Mouse (Mus musculus): ENCODE results near the gene Plcb4. TPM values are rescaled to one million over a fixed set of nuclear protein-coding genes. Genes with fewer than 3 reads are reported as not detected.

Gene Plcb4
- polyA plus RNA-seq, 1 experiment from 2014 or later = 29.3 TPM

GRCm38 (mm10) chr2:135884534-135885180 lies 225.8 kb downstream of the Plcb4 start:
- DNase-seq (ENCODE audit: low spot score) = no peak
- no peak overlapping the region for H3K4me3 ChIP-seq (ENCODE audit: low read depth, low read length)
- H3K9me3 ChIP-seq (ENCODE audit: control insufficient read depth, low read length) = no peaks in the 10 kb centered on the region
- H3K4me2 ChIP-seq (replicated peaks; ENCODE audit: low read depth, low read length) = no peak overlapping the region
- no peak overlapping the region for H3K27ac ChIP-seq (ENCODE audit: low read depth, low read length)
- ATAC-seq (ENCODE audit: low FRiP score) = no peak
- no peaks in the 10 kb centered on the region for H3K27me3 ChIP-seq (ENCODE audit: control insufficient read depth, insufficient read depth, low read length)
- 86% methylated on average over 7 of the region's 7 CpGs for WGBS
- no peaks in the 10 kb centered on the region for H3K36me3 ChIP-seq (ENCODE audit: control insufficient read depth, insufficient read depth, low read length)
- H3K9ac ChIP-seq (ENCODE audit: low read depth, low read length) = no peak overlapping the region
- H3K4me1 ChIP-seq (replicated peaks; ENCODE audit: control insufficient read depth, insufficient read depth, low read length) = no peaks in the 10 kb centered on the region

GRCm38 (mm10) chr2:135885607-135886006 lies 226.8 kb downstream of the Plcb4 start:
- H3K4me3 ChIP-seq (ENCODE audit: low read depth, low read length) = no peak overlapping the region
- no peaks in the 10 kb centered on the region for H3K4me1 ChIP-seq (replicated peaks; ENCODE audit: control insufficient read depth, insufficient read depth, low read length)
- H3K27me3 ChIP-seq (ENCODE audit: control insufficient read depth, insufficient read depth, low read length) = no peaks in the 10 kb centered on the region
- 69% methylated on average over 6 of the region's 6 CpGs for WGBS
- no peaks in the 10 kb centered on the region for H3K9me3 ChIP-seq (ENCODE audit: control insufficient read depth, low read length)
- H3K36me3 ChIP-seq (ENCODE audit: control insufficient read depth, insufficient read depth, low read length) = no peaks in the 10 kb centered on the region
- no peak for ATAC-seq (ENCODE audit: low FRiP score)
- H3K27ac ChIP-seq (ENCODE audit: low read depth, low read length) = no peak overlapping the region
- H3K9ac ChIP-seq (ENCODE audit: low read depth, low read length) = no peak overlapping the region
- no peak for DNase-seq (ENCODE audit: low spot score)
- H3K4me2 ChIP-seq (replicated peaks; ENCODE audit: low read depth, low read length) = no peak overlapping the region

- WGBS = 87% methylated on average over 9 of the region's 9 CpGs
- no peak overlapping the region for H3K4me2 ChIP-seq (replicated peaks; ENCODE audit: low read depth, low read length)
These were observed 227.4 kb downstream of the Plcb4 start for GRCm38 (mm10) chr2:135886081-135886679.

GRCm38 (mm10) chr2:135887805-135888204 lies 229.0 kb downstream of the Plcb4 start:
- no peaks in the 10 kb centered on the region for H3K4me1 ChIP-seq (replicated peaks; ENCODE audit: control insufficient read depth, insufficient read depth, low read length)
- H3K36me3 ChIP-seq (ENCODE audit: control insufficient read depth, insufficient read depth, low read length) = no peaks in the 10 kb centered on the region
- H3K9me3 ChIP-seq (ENCODE audit: control insufficient read depth, low read length) = no peaks in the 10 kb centered on the region
- H3K27ac ChIP-seq (ENCODE audit: low read depth, low read length) = no peak overlapping the region
- H3K4me2 ChIP-seq (replicated peaks; ENCODE audit: low read depth, low read length) = no peak overlapping the region
- H3K9ac ChIP-seq (ENCODE audit: low read depth, low read length) = no peak overlapping the region
- no peak for ATAC-seq (ENCODE audit: low FRiP score)
- H3K27me3 ChIP-seq (ENCODE audit: control insufficient read depth, insufficient read depth, low read length) = no peaks in the 10 kb centered on the region
- no peak overlapping the region for H3K4me3 ChIP-seq (ENCODE audit: low read depth, low read length)
- DNase-seq (ENCODE audit: low spot score) = no peak
- WGBS = 86% methylated on average over 2 of the region's 2 CpGs

More at GRCm38 (mm10) chr2:135886081-135886679, 227.4 kb downstream of the Plcb4 start:
- Histone ChIP-seq H3K36me3 (ENCODE audit: control insufficient read depth, insufficient read depth, low read length) (no peaks in the 10 kb centered on the region), H3K9ac (ENCODE audit: low read depth, low read length) (no peak overlapping the region), H3K4me1 (replicated peaks; ENCODE audit: control insufficient read depth, insufficient read depth, low read length) (no peaks in the 10 kb centered on the region), H3K4me3 (ENCODE audit: low read depth, low read length) (no peak overlapping the region), H3K27me3 (ENCODE audit: control insufficient read depth, insufficient read depth, low read length) (no peaks in the 10 kb centered on the region), H3K27ac (ENCODE audit: low read depth, low read length) (no peak overlapping the region), H3K9me3 (ENCODE audit: control insufficient read depth, low read length) (no peaks in the 10 kb centered on the region)
- DNase-seq (ENCODE audit: low spot score) = no peak
- no peak for ATAC-seq (ENCODE audit: low FRiP score)

GRCm38 (mm10) chr2:135888206-135888605 lies 229.4 kb downstream of the Plcb4 start:
- WGBS = 86% methylated on average over 4 of the region's 4 CpGs
- DNase-seq (ENCODE audit: low spot score) = no peak

GRCm38 (mm10) chr2:135888767-135889166 lies 230.0 kb downstream of the Plcb4 start:
- Histone ChIP-seq H3K27ac (ENCODE audit: low read depth, low read length) (no peak overlapping the region), H3K27me3 (ENCODE audit: control insufficient read depth, insufficient read depth, low read length) (no peaks in the 10 kb centered on the region), H3K4me3 (ENCODE audit: low read depth, low read length) (no peak overlapping the region), H3K9ac (ENCODE audit: low read depth, low read length) (no peak overlapping the region), H3K4me2 (replicated peaks; ENCODE audit: low read depth, low read length) (no peak overlapping the region), H3K4me1 (replicated peaks; ENCODE audit: control insufficient read depth, insufficient read depth, low read length) (no peaks in the 10 kb centered on the region), H3K9me3 (ENCODE audit: control insufficient read depth, low read length) (no peaks in the 10 kb centered on the region), H3K36me3 (ENCODE audit: control insufficient read depth, insufficient read depth, low read length) (no peaks in the 10 kb centered on the region)
- 93% methylated on average over 10 of the region's 10 CpGs for WGBS
- DNase-seq (ENCODE audit: low spot score) = no peak
- no peak for ATAC-seq (ENCODE audit: low FRiP score)

More at GRCm38 (mm10) chr2:135888206-135888605, 229.4 kb downstream of the Plcb4 start:
- Histone ChIP-seq H3K9ac (ENCODE audit: low read depth, low read length) (no peak overlapping the region), H3K9me3 (ENCODE audit: control insufficient read depth, low read length) (no peaks in the 10 kb centered on the region), H3K4me3 (ENCODE audit: low read depth, low read length) (no peak overlapping the region), H3K27ac (ENCODE audit: low read depth, low read length) (no peak overlapping the region), H3K4me1 (replicated peaks; ENCODE audit: control insufficient read depth, insufficient read depth, low read length) (no peaks in the 10 kb centered on the region), H3K4me2 (replicated peaks; ENCODE audit: low read depth, low read length) (no peak overlapping the region), H3K36me3 (ENCODE audit: control insufficient read depth, insufficient read depth, low read length) (no peaks in the 10 kb centered on the region), H3K27me3 (ENCODE audit: control insufficient read depth, insufficient read depth, low read length) (no peaks in the 10 kb centered on the region)
- ATAC-seq (ENCODE audit: low FRiP score) = no peak

- no peak overlapping the region for H3K4me3 ChIP-seq (ENCODE audit: low read depth, low read length)
- DNase-seq (ENCODE audit: low spot score) (no peak), ATAC-seq (ENCODE audit: low FRiP score) (no peak)
- H3K27me3 ChIP-seq (ENCODE audit: control insufficient read depth, insufficient read depth, low read length) = no peaks in the 10 kb centered on the region
- no peak overlapping the region for H3K4me2 ChIP-seq (replicated peaks; ENCODE audit: low read depth, low read length)
- H3K4me1 ChIP-seq (replicated peaks; ENCODE audit: control insufficient read depth, insufficient read depth, low read length) = no peaks in the 10 kb centered on the region
- no peaks in the 10 kb centered on the region for H3K9me3 ChIP-seq (ENCODE audit: control insufficient read depth, low read length)
- no peak overlapping the region for H3K9ac ChIP-seq (ENCODE audit: low read depth, low read length)
- WGBS = 86% methylated on average over 1 of the region's 1 CpGs
- no peaks in the 10 kb centered on the region for H3K36me3 ChIP-seq (ENCODE audit: control insufficient read depth, insufficient read depth, low read length)
- no peak overlapping the region for H3K27ac ChIP-seq (ENCODE audit: low read depth, low read length)
These were observed 231.3 kb downstream of the Plcb4 start for GRCm38 (mm10) chr2:135890083-135890482.

- H3K27me3 ChIP-seq (ENCODE audit: control insufficient read depth, insufficient read depth, low read length) = no peaks in the 10 kb centered on the region
- H3K27ac ChIP-seq (ENCODE audit: low read depth, low read length) = no peak overlapping the region
- no peak overlapping the region for H3K4me2 ChIP-seq (replicated peaks; ENCODE audit: low read depth, low read length)
- no peak overlapping the region for H3K9ac ChIP-seq (ENCODE audit: low read depth, low read length)
- ATAC-seq (ENCODE audit: low FRiP score) = no peak
- no peaks in the 10 kb centered on the region for H3K4me1 ChIP-seq (replicated peaks; ENCODE audit: control insufficient read depth, insufficient read depth, low read length)
- 93% methylated on average over 10 of the region's 10 CpGs for WGBS
- H3K9me3 ChIP-seq (ENCODE audit: control insufficient read depth, low read length) = no peaks in the 10 kb centered on the region
- H3K36me3 ChIP-seq (ENCODE audit: control insufficient read depth, insufficient read depth, low read length) = no peaks in the 10 kb centered on the region
- DNase-seq (ENCODE audit: low spot score) = no peak
- no peak overlapping the region for H3K4me3 ChIP-seq (ENCODE audit: low read depth, low read length)
These were observed 232.3 kb downstream of the Plcb4 start for GRCm38 (mm10) chr2:135891097-135891496.

GRCm38 (mm10) chr2:135891686-135892085 lies 232.9 kb downstream of the Plcb4 start:
- 85% methylated on average over 5 of the region's 5 CpGs for WGBS
- no peak overlapping the region for H3K4me2 ChIP-seq (replicated peaks; ENCODE audit: low read depth, low read length)
- H3K9me3 ChIP-seq (ENCODE audit: control insufficient read depth, low read length) = no peaks in the 10 kb centered on the region
- H3K4me3 ChIP-seq (ENCODE audit: low read depth, low read length) = no peak overlapping the region
- H3K36me3 ChIP-seq (ENCODE audit: control insufficient read depth, insufficient read depth, low read length) = no peaks in the 10 kb centered on the region
- H3K9ac ChIP-seq (ENCODE audit: low read depth, low read length) = no peak overlapping the region
- H3K27ac ChIP-seq (ENCODE audit: low read depth, low read length) = no peak overlapping the region
- ATAC-seq (ENCODE audit: low FRiP score) (no peak), DNase-seq (ENCODE audit: low spot score) (no peak)
- H3K27me3 ChIP-seq (ENCODE audit: control insufficient read depth, insufficient read depth, low read length) = no peaks in the 10 kb centered on the region
- no peaks in the 10 kb centered on the region for H3K4me1 ChIP-seq (replicated peaks; ENCODE audit: control insufficient read depth, insufficient read depth, low read length)

Measured in hindbrain, embryonic 11.5 days (tissue).